Mouse (Mus musculus) stomach, embryonic 15.5 days (tissue): ENCODE measurements at regions not wholly inside any gene's neighbourhood (a gene's known extent, or its start where the extent isn't known, plus 50 kb on each side); places are given as distances from the start of the nearest gene placed in this dataset.

ENCODE experiments used
- ATAC-seq: fragments of 200-750 bp; cut with Nextera tagmentation; 2 replicates; pipeline ENCODE4 v1.8.0; 2017; ENCODE audit warnings: low read depth, moderate number of reproducible peaks, moderate TSS enrichment; ENCODE audit not compliant: insufficient read depth, low FRiP score
- H3K27ac ChIP-seq: fragments of 300-500 bp; sonication (generic); 2 replicates; pipeline ENCODE4 v1.5.1; 2015; ENCODE audit warnings: mild to moderate bottlenecking, inconsistent platforms
- H3K27me3 ChIP-seq: fragments of 300-500 bp; sonication (generic); replicated peaks from 2 replicates; pipeline ENCODE4 v1.6.1; 2015; ENCODE audit warnings: inconsistent platforms
- H3K36me3 ChIP-seq: fragments of 300-500 bp; sonication (generic); 2 replicates; pipeline ENCODE4 v1.6.1; 2015; ENCODE audit warnings: inconsistent platforms
- H3K4me1 ChIP-seq: fragments of 300-500 bp; sonication (generic); 2 replicates; pipeline ENCODE4 v1.6.1; 2015; ENCODE audit warnings: inconsistent platforms
- H3K4me2 ChIP-seq: fragments of 300-500 bp; sonication (generic); 2 replicates; pipeline ENCODE4 v1.6.1; 2015; ENCODE audit warnings: mild to moderate bottlenecking, inconsistent platforms
- H3K4me3 ChIP-seq: fragments of 300-500 bp; sonication (generic); replicated peaks from 2 replicates; pipeline ENCODE4 v1.5.1; 2015; ENCODE audit warnings: inconsistent platforms
- H3K9ac ChIP-seq: fragments of 300-500 bp; sonication (generic); 2 replicates; pipeline ENCODE4 v1.6.1; 2015; ENCODE audit warnings: inconsistent platforms
- H3K9me3 ChIP-seq: fragments of 300-500 bp; sonication (generic); 2 replicates; pipeline ENCODE4 v1.6.1; 2016; ENCODE audit warnings: inconsistent platforms
- WGBS: fragments of 180-500 bp; shearing (Covaris S2); methylation state at CpG from one replicate; pipeline ENCODE4 v1.1.7; 2015; 5-methylcytosine and 5-hydroxymethylcytosine counted together

GRCm38 (mm10) chr3:147976069-147976468 is 1014.3 kb downstream of the Adgrl2 start:
- no peak overlapping the region for H3K4me2 ChIP-seq
- ATAC-seq = no peak
- H3K4me3 ChIP-seq = no peak overlapping the region
- no peak overlapping the region for H3K9ac ChIP-seq
- no peak overlapping the region for H3K27ac ChIP-seq
- no peaks in the 10 kb centered on the region for H3K9me3 ChIP-seq
- no peaks in the 10 kb centered on the region for H3K36me3 ChIP-seq
- WGBS = 81% methylated on average over 6 of the region's 6 CpGs
- no peaks in the 10 kb centered on the region for H3K4me1 ChIP-seq
- no peaks in the 10 kb centered on the region for H3K27me3 ChIP-seq

DNA sequence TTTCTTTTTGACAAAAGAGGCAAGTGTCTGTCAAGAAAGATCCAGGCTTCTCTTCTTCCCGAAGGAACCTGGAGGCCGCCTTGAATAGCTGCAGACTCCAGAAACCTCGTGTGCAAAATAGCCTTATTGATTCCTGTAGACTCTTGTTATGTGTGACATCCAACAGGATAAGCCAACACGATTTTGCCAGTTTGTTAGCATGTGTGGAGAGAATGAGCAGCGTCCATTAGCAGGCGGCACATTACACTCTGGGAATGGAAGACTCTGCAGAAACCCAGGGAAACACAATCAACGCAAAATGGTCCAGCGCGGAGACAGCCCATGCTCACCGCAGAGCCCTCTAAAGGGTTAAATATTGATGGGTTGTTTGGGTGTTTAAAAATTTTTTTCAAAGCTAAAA is 1014.9 kb downstream of the Adgrl2 start:
- no peak overlapping the region for H3K9ac ChIP-seq
- no peaks in the 10 kb centered on the region for H3K4me1 ChIP-seq
- no peak for ATAC-seq
- no peak overlapping the region for H3K27ac ChIP-seq
- H3K27me3 ChIP-seq = no peaks in the 10 kb centered on the region
- no peak overlapping the region for H3K4me2 ChIP-seq
- H3K36me3 ChIP-seq = no peaks in the 10 kb centered on the region
- no peaks in the 10 kb centered on the region for H3K9me3 ChIP-seq
- 88% methylated on average over 10 of the region's 10 CpGs for WGBS
- H3K4me3 ChIP-seq = no peak overlapping the region

- Histone ChIP-seq H3K4me3 (no peak overlapping the region), H3K27ac (no peak overlapping the region), H3K27me3 (no peaks in the 10 kb centered on the region), H3K4me2 (no peak overlapping the region), H3K9ac (no peak overlapping the region), H3K9me3 (no peaks in the 10 kb centered on the region), H3K36me3 (no peaks in the 10 kb centered on the region), H3K4me1 (no peaks in the 10 kb centered on the region)
- ATAC-seq = no peak
- WGBS = 79% methylated on average over 8 of the region's 8 CpGs
Measured at GRCm38 (mm10) chr3:147974515-147974914, 1015.8 kb downstream of the Adgrl2 start.

DNA sequence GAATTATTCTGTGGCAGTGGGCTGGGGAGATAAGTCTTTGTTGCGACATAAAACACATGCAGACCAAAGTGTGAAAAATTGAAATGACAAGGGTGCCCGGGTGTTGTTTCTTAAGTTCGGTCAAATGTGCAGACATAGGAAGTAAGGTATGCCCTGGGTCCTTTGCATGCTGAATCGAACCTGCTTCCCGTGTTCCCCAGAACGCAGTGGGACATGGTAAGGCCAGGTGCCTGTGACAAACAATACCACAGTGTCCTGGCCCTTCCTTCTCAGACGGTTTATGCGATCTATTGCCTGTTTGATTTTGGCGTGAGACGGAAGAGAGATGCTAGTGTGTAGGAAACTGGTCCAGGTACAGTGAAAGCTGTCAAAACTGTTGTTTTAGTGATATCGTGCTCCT is 1022.1 kb downstream of the Adgrl2 start:
- H3K27ac ChIP-seq = no peak overlapping the region
- no peak overlapping the region for H3K9ac ChIP-seq
- no peak for ATAC-seq
- no peak overlapping the region for H3K4me2 ChIP-seq
- no peaks in the 10 kb centered on the region for H3K4me1 ChIP-seq
- H3K27me3 ChIP-seq = no peaks in the 10 kb centered on the region
- no peaks in the 10 kb centered on the region for H3K9me3 ChIP-seq
- 85% methylated on average over 11 of the region's 11 CpGs for WGBS
- H3K36me3 ChIP-seq = no peaks in the 10 kb centered on the region
- no peak overlapping the region for H3K4me3 ChIP-seq

DNA sequence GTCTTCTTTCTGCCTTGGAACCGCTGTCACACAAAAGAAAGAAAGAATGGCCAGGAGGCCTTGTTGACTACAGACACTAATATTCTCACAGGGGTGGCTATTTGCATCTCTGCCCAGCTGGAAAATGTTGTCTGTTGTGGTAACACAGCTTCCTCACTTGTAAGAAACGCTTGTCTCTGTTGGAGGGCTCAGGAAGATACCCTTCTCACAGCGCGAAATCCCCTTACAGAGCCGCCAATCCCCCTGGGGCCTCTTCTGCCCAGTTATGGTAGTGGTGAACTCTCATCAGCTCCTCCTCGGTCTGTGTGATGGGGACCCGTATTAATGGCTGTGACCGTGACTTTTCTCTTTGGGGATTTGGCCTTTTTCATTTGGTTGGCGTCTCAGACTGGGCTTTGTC is 1022.5 kb downstream of the Adgrl2 start:
- ATAC-seq = no peak
- WGBS = 76% methylated on average over 9 of the region's 9 CpGs
- no peak overlapping the region for H3K4me2 ChIP-seq
- no peaks in the 10 kb centered on the region for H3K36me3 ChIP-seq
- H3K27me3 ChIP-seq = no peaks in the 10 kb centered on the region
- H3K27ac ChIP-seq = no peak overlapping the region
- no peak overlapping the region for H3K4me3 ChIP-seq
- no peak overlapping the region for H3K9ac ChIP-seq
- H3K4me1 ChIP-seq = no peaks in the 10 kb centered on the region
- H3K9me3 ChIP-seq = no peaks in the 10 kb centered on the region

GRCm38 (mm10) chr3:147967261-147967660 is 1023.1 kb downstream of the Adgrl2 start:
- no peaks in the 10 kb centered on the region for H3K27me3 ChIP-seq
- no peaks in the 10 kb centered on the region for H3K36me3 ChIP-seq
- 85% methylated on average over 3 of the region's 3 CpGs for WGBS
- no peak for ATAC-seq
- no peak overlapping the region for H3K27ac ChIP-seq
- no peak overlapping the region for H3K9ac ChIP-seq
- H3K4me1 ChIP-seq = no peaks in the 10 kb centered on the region
- H3K4me2 ChIP-seq = no peak overlapping the region
- H3K4me3 ChIP-seq = no peak overlapping the region
- no peaks in the 10 kb centered on the region for H3K9me3 ChIP-seq

DNA sequence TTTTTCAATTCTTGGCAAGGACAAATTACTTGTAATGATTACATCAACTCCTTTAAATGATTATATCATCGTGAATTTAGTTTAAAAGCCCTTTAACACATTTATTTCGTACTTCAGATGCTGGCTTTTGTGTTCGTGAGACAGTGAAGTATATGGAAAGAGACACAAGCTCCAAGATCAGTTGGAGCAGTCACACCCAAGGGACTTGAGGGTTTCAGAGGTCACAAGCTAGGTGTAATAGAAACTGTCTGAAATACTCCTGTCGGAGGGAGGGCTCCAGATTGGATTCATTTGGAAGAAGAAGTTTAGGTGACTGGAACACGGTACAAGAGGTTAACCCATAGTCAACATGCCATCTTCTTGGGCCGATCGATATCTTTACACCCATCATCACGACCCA is 1023.5 kb downstream of the Adgrl2 start:
- no peaks in the 10 kb centered on the region for H3K27me3 ChIP-seq
- no peak overlapping the region for H3K4me3 ChIP-seq
- H3K9ac ChIP-seq = no peak overlapping the region
- no peaks in the 10 kb centered on the region for H3K36me3 ChIP-seq
- H3K27ac ChIP-seq = no peak overlapping the region
- WGBS = 80% methylated on average over 8 of the region's 8 CpGs
- H3K4me2 ChIP-seq = no peak overlapping the region
- no peaks in the 10 kb centered on the region for H3K4me1 ChIP-seq
- no peaks in the 10 kb centered on the region for H3K9me3 ChIP-seq
- no peak for ATAC-seq

DNA sequence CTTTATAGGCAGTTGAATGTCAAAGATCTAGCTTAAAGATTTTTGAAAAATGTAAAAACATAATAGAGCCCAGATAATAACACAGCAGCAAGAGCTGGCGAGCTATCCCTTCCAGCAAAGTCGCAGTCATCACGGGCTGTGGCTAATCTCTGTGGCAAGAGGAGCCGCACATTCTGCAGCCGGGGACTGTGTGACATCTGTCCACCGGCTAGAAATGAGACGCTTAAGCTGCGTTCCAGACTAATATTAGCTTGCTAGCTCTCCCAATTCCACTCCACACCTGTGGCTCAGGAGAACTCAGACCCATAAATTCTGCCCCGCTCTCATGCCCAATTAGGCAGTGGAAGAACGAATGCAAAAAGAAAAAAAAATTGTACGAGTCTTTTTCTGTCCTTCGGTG is 1024.0 kb downstream of the Adgrl2 start:
- no peak for ATAC-seq
- Histone ChIP-seq H3K27me3 (no peaks in the 10 kb centered on the region), H3K4me1 (no peaks in the 10 kb centered on the region), H3K9me3 (no peaks in the 10 kb centered on the region), H3K27ac (no peak overlapping the region), H3K36me3 (no peaks in the 10 kb centered on the region), H3K4me2 (no peak overlapping the region), H3K4me3 (no peak overlapping the region), H3K9ac (no peak overlapping the region)
- 82% methylated on average over 12 of the region's 12 CpGs for WGBS

- 45% methylated on average over 13 of the region's 13 CpGs for WGBS
- H3K27ac ChIP-seq = no peak overlapping the region
- no peak overlapping the region for H3K4me2 ChIP-seq
- H3K4me1 ChIP-seq = no peaks in the 10 kb centered on the region
- no peak overlapping the region for H3K4me3 ChIP-seq
- H3K36me3 ChIP-seq = no peaks in the 10 kb centered on the region
- no peaks in the 10 kb centered on the region for H3K9me3 ChIP-seq
- H3K9ac ChIP-seq = no peak overlapping the region
- no peak for ATAC-seq
- H3K27me3 ChIP-seq = no peaks in the 10 kb centered on the region
Measured at GRCm38 (mm10) chr3:147963698-147964476, 1026.5 kb downstream of the Adgrl2 start.

- Histone ChIP-seq H3K27ac (no peak overlapping the region), H3K36me3 (no peaks in the 10 kb centered on the region), H3K4me2 (no peak overlapping the region), H3K9me3 (no peaks in the 10 kb centered on the region), H3K9ac (no peak overlapping the region), H3K4me3 (no peak overlapping the region), H3K4me1 (no peaks in the 10 kb centered on the region), H3K27me3 (no peaks in the 10 kb centered on the region)
- WGBS = 48% methylated on average over 13 of the region's 13 CpGs
- no peak for ATAC-seq
Measured at GRCm38 (mm10) chr3:147948041-147948592, 1042.2 kb downstream of the Adgrl2 start.

GRCm38 (mm10) chr3:147943314-147943713 is 1047.0 kb downstream of the Adgrl2 start:
- Histone ChIP-seq H3K4me3 (no peak overlapping the region), H3K36me3 (no peaks in the 10 kb centered on the region), H3K9ac (no peak overlapping the region), H3K27me3 (no peaks in the 10 kb centered on the region), H3K4me1 (no peaks in the 10 kb centered on the region), H3K4me2 (no peak overlapping the region), H3K9me3 (no peaks in the 10 kb centered on the region), H3K27ac (no peak overlapping the region)
- ATAC-seq = no peak
- WGBS = 68% methylated on average over 4 of the region's 4 CpGs

DNA sequence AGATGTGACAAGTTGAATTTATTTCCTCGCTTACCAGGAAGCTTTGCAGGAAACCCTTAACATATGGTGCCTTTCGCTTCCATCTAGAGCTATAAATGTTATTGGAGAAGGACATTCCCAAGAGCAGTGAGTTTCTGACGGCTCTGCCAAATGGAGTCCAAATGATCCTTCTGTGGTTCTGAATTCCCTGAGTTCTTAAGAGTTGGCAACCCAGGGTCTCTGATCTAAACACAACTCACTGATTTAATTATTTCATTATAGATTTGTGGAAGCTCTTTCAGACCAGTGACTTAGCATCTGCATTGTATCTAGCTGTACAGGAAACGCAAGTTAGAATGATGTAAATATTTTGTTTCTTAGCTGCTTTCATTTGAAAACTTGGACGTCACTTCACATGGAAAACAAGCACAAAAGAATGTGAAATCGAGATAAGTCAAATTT is 1059.5 kb downstream of the Adgrl2 start:
- Histone ChIP-seq H3K9ac (no peak overlapping the region), H3K4me2 (no peak overlapping the region), H3K9me3 (no peaks in the 10 kb centered on the region), H3K27me3 (no peaks in the 10 kb centered on the region), H3K4me1 (no peaks in the 10 kb centered on the region), H3K27ac (no peak overlapping the region; the same call in 1 of the 2 replicates), H3K36me3 (no peaks in the 10 kb centered on the region), H3K4me3 (no peak overlapping the region)
- 37% methylated on average over 6 of the region's 6 CpGs for whole genome bisulfite sequencing
- no peak for ATAC-seq
